ENCODE assay signal across 19 mouse cellular contexts in the genomic region with DNA sequence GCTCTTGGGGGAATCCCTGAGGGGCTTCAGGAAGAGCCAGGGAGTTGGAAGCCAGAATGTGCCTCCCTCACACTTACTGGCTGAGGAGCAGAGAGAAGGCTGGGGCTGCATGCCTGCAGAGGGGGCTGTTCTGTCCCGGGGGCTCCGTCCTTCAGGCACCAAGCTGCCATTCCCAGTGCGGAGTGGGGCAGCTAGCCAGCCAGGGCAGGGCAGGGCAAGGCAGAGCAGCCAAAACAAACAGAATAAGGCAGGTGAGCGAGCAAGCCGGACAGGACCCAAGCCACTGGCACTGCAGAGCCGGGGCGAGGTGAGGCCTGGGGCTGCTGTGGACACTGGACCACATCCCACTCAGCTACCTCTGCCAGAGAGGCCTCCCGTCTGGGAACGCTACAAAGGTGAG. TPM values are rescaled to one million over a fixed set of nuclear protein-coding genes. Genes with fewer than 3 reads are reported as not detected.
DNase-seq lines count a peak whose midpoint lies in the region; ATAC-seq and TF ChIP-seq lines count a peak whose summit lies in the region.
"Had no signal": no experiment of that assay in that cellular context is flagged by ENCODE, and none has a peak within 500 bp of the region (broad histone marks: within the 10 kb centered on the region; RNA-seq: fewer than 3 reads in every experiment).

No protein-coding gene starts in this region.

- H3K9me3 ChIP-seq in hindbrain, embryonic 13.5 days, result no peaks in the 10 kb centered on the region
- no peaks in the 10 kb centered on the region for H3K9me3 ChIP-seq in hindbrain, embryonic 11.5 days (ENCODE audit: control insufficient read depth, low read length)
- no peaks in the 10 kb centered on the region for H3K9me3 ChIP-seq in stomach, postnatal 0 days (ENCODE audit: control insufficient read depth, low read length)
- H3K9me3 ChIP-seq: heart, embryonic 12.5 days had no signal

- no peak overlapping the region; the same call in 1 of the 2 replicates for H3K9ac ChIP-seq in hindbrain, embryonic 13.5 days
- H3K9ac ChIP-seq in hindbrain, embryonic 11.5 days (ENCODE audit: low read depth, low read length), result no peak overlapping the region
- 0 out of 2 replicates have a peak overlapping the region, but pooled peaks have one; percentile 31 for H3K9ac ChIP-seq in stomach, postnatal 0 days (ENCODE audit: low read length)
- H3K9ac ChIP-seq: heart, embryonic 12.5 days had no signal

- TF ChIP-seq POLR2A in lung, adult 2 months (IDR thresholded peaks at IDR 0.05; ENCODE audit: borderline replicate concordance, extremely low read depth, low read depth, low read length), result no peak

- ATAC-seq in hindbrain, embryonic 13.5 days (ENCODE audit: low FRiP score), result no peak
- ATAC-seq in hindbrain, embryonic 11.5 days (ENCODE audit: low FRiP score), result no peak
- peak; percentile 34; the same call in 1 of the 2 replicates for ATAC-seq in stomach, postnatal 0 days (ENCODE audit: low FRiP score, low TSS enrichment)

- peak overlapping the region; percentile 23; the same call in 1 of the 2 replicates for H3K27ac ChIP-seq in hindbrain, embryonic 13.5 days
- no peak overlapping the region for H3K27ac ChIP-seq in hindbrain, embryonic 11.5 days (ENCODE audit: low read depth, low read length)
- no peak overlapping the region for H3K27ac ChIP-seq in stomach, postnatal 0 days (replicated peaks)

- H3K4me3 ChIP-seq in hindbrain, embryonic 13.5 days, result no peak overlapping the region
- H3K4me3 ChIP-seq in hindbrain, embryonic 11.5 days (ENCODE audit: low read depth, low read length), result no peak overlapping the region
- no peak overlapping the region for H3K4me3 ChIP-seq in lung, adult 2 months (replicated peaks; ENCODE audit: extremely low read depth, low read depth, low read length)
- H3K4me3 ChIP-seq in stomach, postnatal 0 days (ENCODE audit: low read depth, low read length), result no peak overlapping the region
- H3K4me3 ChIP-seq: erythroblast, embryonic 14.5 days; heart, embryonic 12.5 days; myocyte had no signal

- TF ChIP-seq EP300 in stomach, postnatal 0 days (optimal IDR thresholded peaks at IDR 0.05), result no peak

- H3K4me2 ChIP-seq in hindbrain, embryonic 13.5 days, result no peak overlapping the region
- no peak overlapping the region for H3K4me2 ChIP-seq in hindbrain, embryonic 11.5 days (replicated peaks; ENCODE audit: low read depth, low read length)
- no peak overlapping the region for H3K4me2 ChIP-seq in stomach, postnatal 0 days (replicated peaks; ENCODE audit: low read depth)
- H3K4me2 ChIP-seq: heart, embryonic 12.5 days had no signal

- DNase-seq in hindbrain, embryonic 11.5 days (ENCODE audit: low spot score), result no peak
- DNase-seq in urinary bladder, postnatal 14 days (ENCODE audit: low spot score), result peak; percentile 55
- no peak for DNase-seq in urinary bladder, postnatal 4 days (ENCODE audit: low spot score in 2 of 2)
- DNase-seq in lung, adult 2 months, result peak; percentile 74
- DNase-seq in stomach, postnatal 0 days (ENCODE audit: low spot score), result peak; percentile 76
- no peak for DNase-seq in layer of hippocampus, postnatal 25 days (ENCODE audit: extremely low spot score in 1 of 2, low spot score in 1 of 2)
- DNase-seq in right cerebral cortex, postnatal 4 days, result no peak
- DNase-seq: adrenal gland, adult 2 months; cerebellum, adult 11-12 months; gastrocnemius, postnatal 10 days; heart, postnatal 4 days; kidney, postnatal 25 days; right cerebral cortex, adult 18-20 months; spleen, adult 18-20 months; thymus, postnatal 36 days had no signal

- TF ChIP-seq CTCF in lung, adult 2 months (IDR thresholded peaks at IDR 0.05; ENCODE audit: insufficient read depth, low read length), result no peak
- 0 out of 2 replicates have a peak, but pooled peaks have one; percentile 12 for TF ChIP-seq CTCF in stomach, postnatal 0 days (IDR thresholded peaks at IDR 0.05; ENCODE audit: low read depth)

- no peaks in the 10 kb centered on the region; the same call in 1 of the 2 replicates for H3K4me1 ChIP-seq in hindbrain, embryonic 13.5 days (replicated peaks)
- no peaks in the 10 kb centered on the region for H3K4me1 ChIP-seq in hindbrain, embryonic 11.5 days (replicated peaks; ENCODE audit: control insufficient read depth, insufficient read depth, low read length)
- H3K4me1 ChIP-seq in lung, adult 2 months (ENCODE audit: control insufficient read depth, insufficient read depth, low read length), result no peaks in the 10 kb centered on the region
- no peaks in the 10 kb centered on the region; the same call in 1 of the 2 replicates for H3K4me1 ChIP-seq in stomach, postnatal 0 days (replicated peaks; ENCODE audit: control insufficient read depth, insufficient read depth)

- 91% methylated on average over 9 of the region's 9 CpGs for WGBS in hindbrain, embryonic 13.5 days
- 89% methylated on average over 9 of the region's 9 CpGs for WGBS in hindbrain, embryonic 11.5 days
- 72% methylated on average over 9 of the region's 9 CpGs for WGBS in lung, adult 2 months
- 55% methylated on average over 9 of the region's 9 CpGs for WGBS in stomach, postnatal 0 days

- no peaks in the 10 kb centered on the region for H3K27me3 ChIP-seq in hindbrain, embryonic 13.5 days
- H3K27me3 ChIP-seq in hindbrain, embryonic 11.5 days (ENCODE audit: control insufficient read depth, insufficient read depth, low read length), result no peaks in the 10 kb centered on the region
- H3K27me3 ChIP-seq in stomach, postnatal 0 days (ENCODE audit: control insufficient read depth, insufficient read depth, low read length), result no peaks in the 10 kb centered on the region
- H3K27me3 ChIP-seq: heart, embryonic 12.5 days had no signal

- peaks cover 88% of the 10 kb centered on the region for H3K36me3 ChIP-seq in hindbrain, embryonic 13.5 days
- H3K36me3 ChIP-seq in hindbrain, embryonic 11.5 days (ENCODE audit: control insufficient read depth, insufficient read depth, low read length), result no peaks in the 10 kb centered on the region
- H3K36me3 ChIP-seq in stomach, postnatal 0 days (ENCODE audit: control insufficient read depth, insufficient read depth, low read length), result peaks cover 17% of the 10 kb centered on the region

RNA-seq across cellular contexts. Expression of gene Ndst2, which starts 6.9 kb away (rescaled TPM):
- 16.7 and 19.1 TPM in 2 replicates for polyA plus RNA-seq in hindbrain, embryonic 13.5 days (2015; fragmentation: Nextera tagmentation; extraction: Ambion mirVana)
- 20.2 and 21.0 TPM in 2 replicates for polyA plus RNA-seq in hindbrain, embryonic 11.5 days (2014; fragmentation: Nextera tagmentation; extraction: Ambion mirVana)
- 36.9 and 44.0 TPM in 2 replicates for polyA plus RNA-seq in lung, adult 2 months (2012; rRNA removed)
- 9.6 and 12.0 TPM in 2 replicates for polyA plus RNA-seq in stomach, postnatal 0 days (2015; fragmentation: Nextera tagmentation; extraction: Ambion mirVana)
- 10 to 100 TPM; 15.3 to 19.3 TPM for total RNA-seq in layer of hippocampus, postnatal 25 days (2021)

RNA-seq across cellular contexts. Expression of gene Zswim8, which starts 33.9 kb away (rescaled TPM):
- polyA plus RNA-seq in hindbrain, embryonic 13.5 days (2015; fragmentation: Nextera tagmentation; extraction: Ambion mirVana), result 45.3 and 46.2 TPM in 2 replicates
- polyA plus RNA-seq in hindbrain, embryonic 11.5 days (2014; fragmentation: Nextera tagmentation; extraction: Ambion mirVana), result 25.2 and 32.7 TPM in 2 replicates
- polyA plus RNA-seq in lung, adult 2 months (2012; rRNA removed), result 221 and 236 TPM in 2 replicates
- polyA plus RNA-seq in stomach, postnatal 0 days (2015; fragmentation: Nextera tagmentation; extraction: Ambion mirVana), result 13.6 and 13.7 TPM in 2 replicates
- 100 to 1,000 TPM; 151 to 180 TPM for total RNA-seq in layer of hippocampus, postnatal 25 days (2021)

RNA-seq across cellular contexts. Expression of gene Chchd1, which starts 38.5 kb away (rescaled TPM):
- polyA plus RNA-seq in hindbrain, embryonic 13.5 days (2015; fragmentation: Nextera tagmentation; extraction: Ambion mirVana), result 200 and 204 TPM in 2 replicates
- 210 and 223 TPM in 2 replicates for polyA plus RNA-seq in hindbrain, embryonic 11.5 days (2014; fragmentation: Nextera tagmentation; extraction: Ambion mirVana)
- 19.7 and 23.2 TPM in 2 replicates for polyA plus RNA-seq in lung, adult 2 months (2012; rRNA removed)
- polyA plus RNA-seq in stomach, postnatal 0 days (2015; fragmentation: Nextera tagmentation; extraction: Ambion mirVana), result 145 and 159 TPM in 2 replicates
- 10 to 100 TPM; 47.3 to 50.3 TPM for total RNA-seq in layer of hippocampus, postnatal 25 days (2021)

RNA-seq across cellular contexts. Expression of gene Fut11, which starts 46.5 kb away (rescaled TPM):
- 27.2 and 29.3 TPM in 2 replicates for polyA plus RNA-seq in hindbrain, embryonic 13.5 days (2015; fragmentation: Nextera tagmentation; extraction: Ambion mirVana)
- polyA plus RNA-seq in hindbrain, embryonic 11.5 days (2014; fragmentation: Nextera tagmentation; extraction: Ambion mirVana), result 16.7 and 22.9 TPM in 2 replicates
- 24.8 and 34.9 TPM in 2 replicates for polyA plus RNA-seq in lung, adult 2 months (2012; rRNA removed)
- polyA plus RNA-seq in stomach, postnatal 0 days (2015; fragmentation: Nextera tagmentation; extraction: Ambion mirVana), result 13.0 and 13.7 TPM in 2 replicates
- total RNA-seq in layer of hippocampus, postnatal 25 days (2021), result 10 to 100 TPM; 15.6 to 16.0 TPM

RNA-seq across cellular contexts. Expression of gene Camk2g, which starts 52.6 kb away (rescaled TPM):
- 116 and 131 TPM in 2 replicates for polyA plus RNA-seq in hindbrain, embryonic 13.5 days (2015; fragmentation: Nextera tagmentation; extraction: Ambion mirVana)
- 44.2 and 46.8 TPM in 2 replicates for polyA plus RNA-seq in hindbrain, embryonic 11.5 days (2014; fragmentation: Nextera tagmentation; extraction: Ambion mirVana)
- 30.1 and 30.9 TPM in 2 replicates for polyA plus RNA-seq in lung, adult 2 months (2012; rRNA removed)
- 35.0 and 38.6 TPM in 2 replicates for polyA plus RNA-seq in stomach, postnatal 0 days (2015; fragmentation: Nextera tagmentation; extraction: Ambion mirVana)
- total RNA-seq in layer of hippocampus, postnatal 25 days (2021), result 100 to 1,000 TPM; 205 to 212 TPM

Comparison
In these comparisons a context has a peak if more than half of its experiments do, and no peak if none do; other contexts are left out.
1. DNase-seq: peak in urinary bladder, postnatal 14 days (single experiment), lung, adult 2 months (single experiment) and stomach, postnatal 0 days (single experiment); none in hindbrain, embryonic 11.5 days (single experiment), urinary bladder, postnatal 4 days (0 of 2), layer of hippocampus, postnatal 25 days (0 of 2) and right cerebral cortex, postnatal 4 days (single experiment).